Mouse (Mus musculus) olfactory bulb, adult 2 months (tissue): ENCODE results near the gene Nol4l.

Experiments used
- CTCF ChIP-seq: fragments of 200-500 bp; IDR thresholded peaks from 2 replicates; pipeline ENCODE4 v1.5.1; 2012; ENCODE audit warnings: low read depth, mild to moderate bottlenecking, low read length, moderate library complexity; ENCODE audit not compliant: insufficient read depth
- POLR2A ChIP-seq: fragments of 200-500 bp; IDR thresholded peaks from 2 replicates; pipeline ENCODE4 v1.6.1; 2012; ENCODE audit warnings: mild to moderate bottlenecking, low read depth, low read length, moderate library complexity; ENCODE audit not compliant: insufficient read depth

- no peak for TF ChIP-seq CTCF
- no peak for TF ChIP-seq POLR2A
Measured at GRCm38 (mm10) chr2:153490940-153491339, 38.8 kb downstream of the Nol4l start.
